Mouse (Mus musculus): ENCODE results near the gene Slc39a10. TPM values are rescaled to one million over a fixed set of nuclear protein-coding genes. Genes with fewer than 3 reads are reported as not detected.
"Not testable (repeated sequence)": the region's sequence is repeated elsewhere in the genome, so short reads cannot be mapped to it uniquely, and the experiment has no call there.

Gene Slc39a10
- total RNA-seq, 2 experiments from 2014 or later = 5.7 to 6.5 TPM

GRCm38 (mm10) chr1:46864175-46864885 lies 28.3 kb downstream of the Slc39a10 start:
- no peak for DNase-seq

GRCm38 (mm10) chr1:46863434-46863833 lies 29.2 kb downstream of the Slc39a10 start:
- DNase-seq = no peak

- DNase-seq = no peak
Measured at GRCm38 (mm10) chr1:46860082-46860481, 32.6 kb downstream of the Slc39a10 start.

- no peak for DNase-seq
Measured at GRCm38 (mm10) chr1:46858579-46858978, 34.1 kb downstream of the Slc39a10 start.

GRCm38 (mm10) chr1:46856498-46856897 lies 36.2 kb downstream of the Slc39a10 start:
- no peak for DNase-seq

GRCm38 (mm10) chr1:46854036-46854900 lies 38.4 kb downstream of the Slc39a10 start:
- no peak for DNase-seq

- DNase-seq = peak; percentile 98
Measured at GRCm38 (mm10) chr1:46853317-46854035, 39.2 kb downstream of the Slc39a10 start.

- peak; percentile 66 for DNase-seq
Measured at GRCm38 (mm10) chr1:46852600-46853272, 39.9 kb downstream of the Slc39a10 start.

- no peak for DNase-seq
Measured at GRCm38 (mm10) chr1:46852216-46852599, 40.4 kb downstream of the Slc39a10 start.

- no peak for DNase-seq
Measured at GRCm38 (mm10) chr1:46851586-46851985, 41.1 kb downstream of the Slc39a10 start.

- DNase-seq = peak; percentile 39
Measured at GRCm38 (mm10) chr1:46849758-46850157, 42.9 kb downstream of the Slc39a10 start.

GRCm38 (mm10) chr1:46845221-46845620 lies 47.4 kb downstream of the Slc39a10 start:
- DNase-seq = no peak

- no peak for DNase-seq
Measured at GRCm38 (mm10) chr1:46844281-46844680, 48.4 kb downstream of the Slc39a10 start.

GRCm38 (mm10) chr1:46843406-46843805 lies 49.2 kb downstream of the Slc39a10 start:
- DNase-seq = no peak

- DNase-seq = no peak
Measured at GRCm38 (mm10) chr1:46831927-46832326, 60.7 kb downstream of the Slc39a10 start.

- DNase-seq = no peak
Measured at GRCm38 (mm10) chr1:46830066-46830843, 62.4 kb downstream of the Slc39a10 start.

GRCm38 (mm10) chr1:46822256-46822972 lies 70.2 kb downstream of the Slc39a10 start:
- no peak for DNase-seq

GRCm38 (mm10) chr1:46817934-46818333 lies 74.7 kb downstream of the Slc39a10 start:
- no peak for DNase-seq

GRCm38 (mm10) chr1:46808630-46809029 lies 84.0 kb downstream of the Slc39a10 start:
- DNase-seq = not testable (repeated sequence)

GRCm38 (mm10) chr1:46805074-46805473 lies 87.6 kb downstream of the Slc39a10 start:
- no peak for DNase-seq

- DNase-seq = not testable (repeated sequence)
Measured at GRCm38 (mm10) chr1:46782227-46782626, 110.4 kb downstream of the Slc39a10 start.

All from gastrocnemius, postnatal 25 days (tissue).